Mouse (Mus musculus): ENCODE measurements around the gene Epm2aip1. TPM values are rescaled to one million over a fixed set of nuclear protein-coding genes. Genes with fewer than 3 reads are reported as not detected.

Gene Epm2aip1
- total and polyA plus RNA-seq, 3 experiments: 9.3 to 12.2 (median 11.4) TPM

DNA sequence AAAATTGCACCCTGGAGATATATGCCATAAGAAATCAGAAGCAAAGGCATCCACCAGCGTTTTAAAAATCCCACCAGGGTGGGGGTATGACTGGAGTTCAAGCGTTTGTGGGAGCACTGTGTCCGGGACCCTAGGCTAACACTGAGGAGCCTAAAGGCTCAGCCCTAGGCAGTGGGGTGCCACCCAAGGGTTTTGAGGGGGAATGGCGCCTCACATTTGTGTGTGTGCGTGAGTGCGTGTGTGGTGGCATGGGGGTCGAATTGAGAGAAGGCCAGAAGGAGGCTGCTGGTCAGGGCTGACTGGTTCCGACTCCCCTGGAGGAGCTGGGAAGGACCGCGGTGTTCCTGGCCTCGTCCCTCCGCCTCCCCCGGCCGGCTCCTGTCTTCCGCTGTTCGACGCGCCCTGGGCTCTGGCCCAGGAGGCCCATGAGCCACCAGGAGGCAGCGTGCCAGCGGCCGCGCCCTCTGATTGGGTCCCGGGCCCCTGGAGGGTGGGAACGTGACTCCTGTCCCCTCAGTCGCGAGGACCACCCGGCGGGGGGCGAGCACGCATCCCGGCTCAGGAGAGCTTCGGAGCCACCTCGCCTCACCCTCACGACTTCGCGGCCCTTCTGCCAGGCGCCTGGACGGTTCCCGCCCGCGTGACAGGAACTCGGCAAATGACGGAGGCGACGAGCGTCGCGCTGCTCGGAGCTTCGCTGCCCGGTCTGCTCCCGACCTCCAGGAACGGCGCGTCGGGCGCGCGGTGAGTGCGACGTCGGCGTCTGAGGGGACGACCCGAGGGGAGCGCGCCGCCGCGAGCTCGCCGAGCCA is 39.5 kb downstream of the Epm2aip1 start, which contains the start of gene Trank1:
Trank1 (plus strand) TSS at position 709 of the 812 bp plus-strand sequence.
- Histone ChIP-seq H3K9ac (ENCODE audit: insufficient read depth, low read depth) (no peak within 1 kb of the TSS), H3K4me2 (ENCODE audit: insufficient read depth, low read depth, poor library complexity, severe bottlenecking) (no peak within 1 kb of the TSS), H3K79me2 (replicated peaks; ENCODE audit: control insufficient read depth, extremely low read depth, insufficient read depth, poor library complexity, severe bottlenecking) (no peaks in the 10 kb centered on the region), H3K4me1 (ENCODE audit: control insufficient read depth in 1 of 2, insufficient read depth in 2 of 2) (peaks cover 0 to 7% of the 10 kb centered on the region in 2 experiments; a peak in 2 of 4 replicates), H3K27ac (ENCODE audit: insufficient read depth, low read depth) (no peak within 1 kb of the TSS), H3K9me3 (replicated peaks; ENCODE audit: low read length) (peaks cover 15% of the 10 kb centered on the region), H3K36me3 (replicated peaks in 1 of 2; ENCODE audit: control insufficient read depth in 1 of 2, insufficient read depth in 1 of 2, low read length in 1 of 2) (no peaks in the 10 kb centered on the region), H3K27me3 (replicated peaks) (no peaks in the 10 kb centered on the region), H3K4me3 (replicated peaks in 1 of 3; ENCODE audit: low read depth in 2 of 3, low read length in 2 of 3, poor library complexity in 1 of 3) (no peak within 1 kb of the TSS)
- DNase-seq (ENCODE audit: extremely low read depth): no peak
- TF ChIP-seq JUN (IDR thresholded peaks at IDR 0.05; ENCODE audit: insufficient read depth, low read depth, low read length): no peak
- no peak for TF ChIP-seq ELF1 (IDR thresholded peaks at IDR 0.05; ENCODE audit: low read depth, low read length)
- TF ChIP-seq EP300 (IDR thresholded peaks at IDR 0.05; ENCODE audit: low read length): no peak
- no peak for TF ChIP-seq RCOR1 (conservative IDR thresholded peaks at IDR 0.05; ENCODE audit: low read depth, low read length)
- no peak for TF ChIP-seq MEF2A (IDR thresholded peaks at IDR 0.05; ENCODE audit: borderline replicate concordance, low read depth, low read length)
- TF ChIP-seq IRF4 (IDR thresholded peaks at IDR 0.05; ENCODE audit: low read depth, low read length): no peak
- TF ChIP-seq MAZ (IDR thresholded peaks at IDR 0.05; ENCODE audit: low read depth, low read length): no peak
- no peak for TF ChIP-seq GABPA (IDR thresholded peaks at IDR 0.05; ENCODE audit: insufficient replicate concordance, low read depth, low read length)
- no peak for TF ChIP-seq SIN3A (IDR thresholded peaks at IDR 0.05; ENCODE audit: low read length)
- dilution Hi-C loops (cut with MboI; ENCODE audit: extremely low pct_ligation_motif_present, extremely low pct_unique_long_range_greater_than_20kb, low sequenced_read_pairs): no loop called here
- in situ Hi-C loops (cut with MboI; ENCODE audit: low pct_ligation_motif_present, low pct_unique_long_range_greater_than_20kb, low sequenced_read_pairs): no loop called here

DNA sequence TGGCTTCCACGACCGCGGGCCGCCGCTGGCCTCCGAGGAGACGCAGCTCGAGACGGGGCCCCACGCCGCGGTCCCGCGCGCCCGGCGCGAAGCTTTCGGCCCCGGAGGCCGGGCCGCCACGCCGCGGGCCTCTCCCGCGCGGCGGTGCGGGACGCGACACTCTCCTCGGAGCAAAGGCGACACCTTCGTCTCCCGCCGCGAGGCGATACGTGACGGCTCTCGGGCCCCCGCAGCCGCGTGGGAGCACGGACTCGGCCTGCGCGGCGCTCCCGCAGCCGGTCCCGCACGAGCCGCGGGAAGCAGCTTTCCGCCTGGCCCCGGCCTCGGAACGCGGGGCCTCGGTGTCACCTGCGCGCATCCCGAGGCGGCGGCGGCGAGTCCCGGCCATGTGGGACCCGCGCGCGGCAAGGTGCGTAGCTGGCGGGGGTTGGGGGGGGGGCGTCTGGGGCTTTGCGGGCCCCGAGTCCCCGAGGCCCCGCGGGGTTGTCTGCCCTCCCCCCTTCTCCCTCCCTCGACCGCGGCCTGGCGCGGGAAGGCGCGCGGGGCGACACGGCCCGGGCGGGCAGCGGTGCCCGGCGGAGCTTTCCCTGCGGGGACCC is 40.2 kb downstream of the Epm2aip1 start:
- Histone ChIP-seq H3K9me3 (replicated peaks; ENCODE audit: low read length) (peaks cover 15% of the 10 kb centered on the region), H3K4me2 (ENCODE audit: insufficient read depth, low read depth, poor library complexity, severe bottlenecking) (no peak overlapping the region), H3K27me3 (replicated peaks) (no peaks in the 10 kb centered on the region), H3K4me3 (replicated peaks in 1 of 3; ENCODE audit: low read depth in 2 of 3, low read length in 2 of 3, poor library complexity in 1 of 3) (no peak overlapping the region), H3K4me1 (ENCODE audit: control insufficient read depth in 1 of 2, insufficient read depth in 2 of 2) (peaks cover 0 to 7% of the 10 kb centered on the region in 2 experiments; a peak in 2 of 4 replicates), H3K36me3 (replicated peaks in 1 of 2; ENCODE audit: control insufficient read depth in 1 of 2, insufficient read depth in 1 of 2, low read length in 1 of 2) (no peaks in the 10 kb centered on the region), H3K79me2 (replicated peaks; ENCODE audit: control insufficient read depth, extremely low read depth, insufficient read depth, poor library complexity, severe bottlenecking) (no peaks in the 10 kb centered on the region), H3K27ac (ENCODE audit: insufficient read depth, low read depth) (no peak overlapping the region), H3K9ac (ENCODE audit: insufficient read depth, low read depth) (no peak overlapping the region)
- dilution Hi-C loops (cut with MboI; ENCODE audit: extremely low pct_ligation_motif_present, extremely low pct_unique_long_range_greater_than_20kb, low sequenced_read_pairs) (no loop called here), in situ Hi-C loops (cut with MboI; ENCODE audit: low pct_ligation_motif_present, low pct_unique_long_range_greater_than_20kb, low sequenced_read_pairs) (no loop called here)
- TF ChIP-seq ZMIZ1 (IDR thresholded peaks at IDR 0.05; ENCODE audit: low read depth, low read length) (no peak), ZNF384 (IDR thresholded peaks at IDR 0.05; ENCODE audit: low read depth, low read length) (no peak), MAFK (IDR thresholded peaks at IDR 0.05; ENCODE audit: insufficient replicate concordance, low read length) (no peak), EP300 (IDR thresholded peaks at IDR 0.05; ENCODE audit: low read length) (no peak), CHD1 (IDR thresholded peaks at IDR 0.05; ENCODE audit: low read depth, low read length) (no peak), HCFC1 (IDR thresholded peaks at IDR 0.05; ENCODE audit: low read depth, low read length) (no peak), POLR2AphosphoS2 (IDR thresholded peaks at IDR 0.05; ENCODE audit: low read depth, low read length) (no peak), CHD2 (IDR thresholded peaks at IDR 0.05; ENCODE audit: low read length) (no peak), BHLHE40 (IDR thresholded peaks at IDR 0.05; ENCODE audit: low read depth, low read length) (no peak), TBP (conservative IDR thresholded peaks at IDR 0.05; ENCODE audit: low read depth, low read length) (no peak), MAX (IDR thresholded peaks at IDR 0.05; ENCODE audit: low read length) (no peak), CTCF (conservative IDR thresholded peaks at IDR 0.05 in 1 of 2, IDR thresholded peaks at IDR 0.05 in 1 of 2; ENCODE audit: low read depth in 2 of 2, low read length in 2 of 2) (no peak)
- DNase-seq (ENCODE audit: extremely low read depth): no peak
